Mouse (Mus musculus) MEL (cell line): ENCODE data around the gene 4930579G24Rik. TPM values are rescaled to one million over a fixed set of nuclear protein-coding genes. Genes with fewer than 3 reads are reported as not detected.
A peak's percentile ranks its signal among the peaks of the same experiment; 100 is the strongest.

Source experiments
- DNase-seq: peaks from one replicate; pipeline ENCODE4 v3.0.0; 2011; ENCODE audit warnings: low read depth, low spot score
- H3K27ac ChIP-seq: 2 replicates; pipeline ENCODE4 v1.5.1; 2012; ENCODE audit warnings: low read depth, mild to moderate bottlenecking, control low read depth, low read length, moderate library complexity; ENCODE audit not compliant: control insufficient read depth
- H3K27me3 ChIP-seq, 2 experiments: fragments of 150-350 bp in 1 of 2; sonication (generic) in 1 of 2; 2 replicates each; pipeline ENCODE4 v1.6.1; 2012; ENCODE audit warnings: low read length in 2 of 2, mild to moderate bottlenecking in 2 of 2, improper control_type of control experiment in 1 of 2, moderate library complexity in 1 of 2; ENCODE audit not compliant: insufficient read depth in 2 of 2, control insufficient read depth in 1 of 2
- H3K36me3 ChIP-seq, 2 experiments: 2 replicates each; pipeline ENCODE4 v1.6.1; 2012 to 2014; ENCODE audit warnings: low read length in 2 of 2, improper control_type of control experiment in 1 of 2, inconsistent platforms in 1 of 2, mild to moderate bottlenecking in 1 of 2; ENCODE audit not compliant: insufficient read depth in 2 of 2, control insufficient read depth in 1 of 2
- H3K4me1 ChIP-seq, 2 experiments: fragments of 150-350 bp in 1 of 2; sonication (generic) in 1 of 2; 2 replicates each; pipeline ENCODE4 v1.6.1; 2012; ENCODE audit warnings: low read length in 2 of 2, improper control_type of control experiment in 1 of 2, mild to moderate bottlenecking in 1 of 2; ENCODE audit not compliant: insufficient read depth in 2 of 2, control insufficient read depth in 1 of 2
- H3K4me3 ChIP-seq, 2 experiments: fragments of 150-350 bp in 1 of 2; sonication (generic) in 1 of 2; 2 replicates each; pipeline ENCODE4 v1.5.1; 2012; ENCODE audit warnings: low read depth in 2 of 2, low read length in 2 of 2, mild to moderate bottlenecking in 2 of 2, moderate library complexity in 2 of 2, control low read depth in 1 of 2, improper control_type of control experiment in 1 of 2; ENCODE audit not compliant: control insufficient read depth in 1 of 2, insufficient read depth in 1 of 2
- H3K79me2 ChIP-seq: 2 replicates; pipeline ENCODE4 v1.6.1; 2012; ENCODE audit warnings: mild to moderate bottlenecking, low read length, moderate library complexity; ENCODE audit not compliant: control insufficient read depth, poor library complexity, insufficient read depth
- H3K9ac ChIP-seq: 2 replicates; pipeline ENCODE4 v1.6.1; 2012; ENCODE audit warnings: low read depth, mild to moderate bottlenecking, control low read depth, low read length, moderate library complexity; ENCODE audit not compliant: control insufficient read depth, poor library complexity, severe bottlenecking
- H3K9me3 ChIP-seq: fragments of 150-350 bp; sonication (generic); replicated peaks from 2 replicates; pipeline ENCODE4 v1.6.1; 2012; ENCODE audit warnings: mild to moderate bottlenecking, low read length, improper control_type of control experiment, moderate library complexity; ENCODE audit not compliant: insufficient read depth
- CTCF ChIP-seq, 3 experiments: IDR thresholded peaks in 2 of 3; conservative IDR thresholded peaks in 1 of 3; 2 replicates each; pipeline ENCODE4 v1.5.1; 2011 to 2012; ENCODE audit warnings: low read length in 3 of 3, low read depth in 2 of 3, mild to moderate bottlenecking in 2 of 3, improper control_type of control experiment in 1 of 3, inconsistent platforms in 1 of 3, mixed read lengths in 1 of 3, moderate library complexity in 1 of 3; ENCODE audit not compliant: control insufficient read depth in 1 of 3, insufficient read depth in 1 of 3, poor library complexity in 1 of 3, severe bottlenecking in 1 of 3
- ELF1 ChIP-seq: IDR thresholded peaks from 2 replicates; pipeline ENCODE4 v1.6.1; 2014; ENCODE audit warnings: low read depth, mild to moderate bottlenecking, inconsistent platforms, low read length, improper control_type of control experiment, moderate library complexity
- EP300 ChIP-seq, 2 experiments: IDR thresholded peaks; 2 replicates each; pipeline ENCODE4 v1.6.1; 2011; ENCODE audit warnings: improper control_type of control experiment in 2 of 2, low read length in 2 of 2, low read depth in 1 of 2, mild to moderate bottlenecking in 1 of 2
- JUND ChIP-seq: IDR thresholded peaks from 2 replicates; pipeline ENCODE4 v1.6.1; 2011; ENCODE audit warnings: low read depth, mild to moderate bottlenecking, improper control_type of control experiment, low read length
- MAFK ChIP-seq: IDR thresholded peaks from 2 replicates; pipeline ENCODE4 v1.6.1; 2011; ENCODE audit warnings: low read depth, mild to moderate bottlenecking, low read length, improper control_type of control experiment, borderline replicate concordance
- MXI1 ChIP-seq: IDR thresholded peaks from 2 replicates; pipeline ENCODE4 v1.6.1; 2011; ENCODE audit warnings: mild to moderate bottlenecking, low read depth, low read length, improper control_type of control experiment
- RAD21 ChIP-seq: IDR thresholded peaks from 2 replicates; pipeline ENCODE4 v1.6.1; 2011; ENCODE audit warnings: mild to moderate bottlenecking, low read depth, low read length, improper control_type of control experiment
- RCOR1 ChIP-seq: IDR thresholded peaks from 2 replicates; pipeline ENCODE4 v1.6.1; 2012; ENCODE audit warnings: low read depth, mild to moderate bottlenecking, inconsistent platforms, low read length, improper control_type of control experiment
- SMC3 ChIP-seq: IDR thresholded peaks from 2 replicates; pipeline ENCODE4 v1.6.1; 2011; ENCODE audit warnings: low read depth, low read length, improper control_type of control experiment
- USF1 ChIP-seq: IDR thresholded peaks from 2 replicates; pipeline ENCODE4 v1.6.1; 2014; ENCODE audit warnings: low read depth, mild to moderate bottlenecking, inconsistent platforms, low read length, improper control_type of control experiment, moderate library complexity
- USF2 ChIP-seq, 2 experiments: IDR thresholded peaks; 2 replicates each; pipeline ENCODE4 v1.6.1; 2011 to 2012; ENCODE audit warnings: improper control_type of control experiment in 2 of 2, low read length in 2 of 2, borderline replicate concordance in 1 of 2, inconsistent platforms in 1 of 2, low read depth in 1 of 2, mild to moderate bottlenecking in 1 of 2; ENCODE audit not compliant: insufficient read depth in 1 of 2
- ZC3H11A ChIP-seq: IDR thresholded peaks from 2 replicates; pipeline ENCODE4 v1.6.1; 2012; ENCODE audit warnings: low read depth, mild to moderate bottlenecking, inconsistent platforms, low read length, improper control_type of control experiment
- ZKSCAN1 ChIP-seq: IDR thresholded peaks from 2 replicates; pipeline ENCODE4 v1.6.1; 2012; ENCODE audit warnings: low read depth, mild to moderate bottlenecking, inconsistent platforms, low read length, improper control_type of control experiment, moderate library complexity
- ZMIZ1 ChIP-seq: IDR thresholded peaks from 2 replicates; pipeline ENCODE4 v1.6.1; 2012; ENCODE audit warnings: low read depth, mild to moderate bottlenecking, inconsistent platforms, low read length, improper control_type of control experiment, moderate library complexity
- ZNF384 ChIP-seq: IDR thresholded peaks from 2 replicates; pipeline ENCODE4 v1.6.1; 2012; ENCODE audit warnings: low read depth, mild to moderate bottlenecking, inconsistent platforms, low read length, improper control_type of control experiment
- polyA plus RNA-seq, 2 experiments: library from polyadenylated mRNA; stranded (reverse) in 1 of 2; unstranded in 1 of 2; fragments of >175 nt in 1 of 2; fragments of >200 nt in 1 of 2; gene quantifications; 2 replicates each; pipeline versions ENCODE4 v1.2.1 to v1.2.4; 2012; ENCODE audit warnings: low replicate concordance in 2 of 2, low read depth in 1 of 2; ENCODE audit not compliant: insufficient read length in 2 of 2, insufficient read depth in 1 of 2, missing spikeins in 1 of 2
- total RNA-seq: library from RNA; depleted of rRNA; stranded (reverse); fragments of 300-350 nt; gene quantifications from 2 replicates; pipeline ENCODE4 v1.2.3, GENCODE M21; 2012

The 4930579G24Rik gene
- total and polyA plus RNA-seq, 3 experiments, result 8.5 to 10.7 TPM; not detected in 1

DNA sequence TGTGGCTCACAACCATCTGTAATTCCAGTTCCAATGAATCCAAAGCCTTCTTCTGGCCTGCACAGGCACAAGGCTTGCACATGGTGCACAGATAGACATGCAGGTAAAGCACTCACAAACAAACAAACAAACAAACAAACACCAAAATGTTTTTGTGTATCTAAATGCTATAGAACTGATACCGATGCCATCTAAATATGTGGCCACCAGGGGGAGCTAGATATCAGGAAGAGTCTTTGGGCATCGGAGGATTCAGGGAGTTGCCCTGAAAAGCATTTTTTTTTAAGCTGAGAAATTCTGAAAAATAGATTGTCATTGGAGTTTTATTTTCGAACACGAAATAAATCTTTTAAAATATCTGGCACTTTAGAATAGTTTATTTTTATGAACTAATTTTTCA is 44.2 kb downstream of the 4930579G24Rik start:
- no peaks in the 10 kb centered on the region for H3K9me3 ChIP-seq
- H3K4me3 ChIP-seq, result no peak overlapping the region
- no peaks in the 10 kb centered on the region for H3K36me3 ChIP-seq
- peak; percentile 66 for DNase-seq
- H3K9ac ChIP-seq, result no peak overlapping the region
- no peaks in the 10 kb centered on the region for H3K4me1 ChIP-seq
- no peaks in the 10 kb centered on the region; a peak in 1 of 4 replicates for H3K27me3 ChIP-seq
- TF ChIP-seq RCOR1, result no peak
- peak; percentile 43 to 71 (median 59) for TF ChIP-seq CTCF (IDR thresholded peaks at IDR 0.05 in 2 of 3, conservative IDR thresholded peaks at IDR 0.05 in 1 of 3; ENCODE audit: control insufficient read depth in 1 of 3, insufficient read depth in 1 of 3, low read depth in 2 of 3, low read length in 3 of 3, poor library complexity in 1 of 3, severe bottlenecking in 1 of 3)
- TF ChIP-seq MAFK, result no peak
- no peak for TF ChIP-seq USF2 (IDR thresholded peaks at IDR 0.05; ENCODE audit: borderline replicate concordance in 1 of 2, insufficient read depth in 1 of 2, low read depth in 1 of 2, low read length in 2 of 2)
- no peak for TF ChIP-seq MXI1
- TF ChIP-seq ZNF384, result peak; percentile 85
- TF ChIP-seq SMC3, result peak; percentile 78
- no peak for TF ChIP-seq ZMIZ1
- TF ChIP-seq ZC3H11A, result peak; percentile 40
- TF ChIP-seq ELF1, result no peak
- TF ChIP-seq ZKSCAN1, result no peak
- peak; percentile 62 for TF ChIP-seq RAD21
- no peak overlapping the region for H3K27ac ChIP-seq
- no peaks in the 10 kb centered on the region for H3K79me2 ChIP-seq

DNA sequence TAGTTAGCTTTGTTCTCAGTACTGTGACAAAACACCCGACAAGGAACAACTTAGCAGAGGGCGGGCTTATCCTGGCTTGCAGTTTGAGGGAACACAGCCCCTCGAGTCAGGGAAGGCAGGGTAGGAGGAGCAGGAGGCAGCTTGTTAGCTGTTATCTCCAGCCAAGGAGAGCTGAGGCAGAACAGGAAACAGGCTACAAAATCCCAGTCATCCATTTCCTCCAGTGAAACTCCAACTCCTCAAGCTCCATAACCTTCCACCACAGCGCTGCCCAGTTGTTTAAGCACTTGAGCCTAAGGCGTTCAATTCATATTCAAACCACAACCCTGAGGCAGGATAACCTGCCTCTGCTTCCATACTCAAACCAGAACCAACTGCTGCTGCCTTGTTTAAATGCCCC is 45.8 kb downstream of the 4930579G24Rik start:
- Histone ChIP-seq H3K4me1 (no peaks in the 10 kb centered on the region), H3K9me3 (no peaks in the 10 kb centered on the region), H3K36me3 (no peaks in the 10 kb centered on the region), H3K27me3 (no peaks in the 10 kb centered on the region; a peak in 1 of 4 replicates), H3K79me2 (no peaks in the 10 kb centered on the region), H3K4me3 (no peak overlapping the region)
- DNase-seq, result no peak
- TF ChIP-seq USF2 (IDR thresholded peaks at IDR 0.05; ENCODE audit: borderline replicate concordance in 1 of 2, insufficient read depth in 1 of 2, low read depth in 1 of 2, low read length in 2 of 2) (no peak), MAFK (no peak), USF1 (no peak), CTCF (IDR thresholded peaks at IDR 0.05 in 2 of 3, conservative IDR thresholded peaks at IDR 0.05 in 1 of 3; ENCODE audit: control insufficient read depth in 1 of 3, insufficient read depth in 1 of 3, low read depth in 2 of 3, low read length in 3 of 3, poor library complexity in 1 of 3, severe bottlenecking in 1 of 3) (peak in 1 of 3 experiments; percentile 14; a peak in 1 of 6 replicates), EP300 (IDR thresholded peaks at IDR 0.05; ENCODE audit: low read depth in 1 of 2, low read length in 2 of 2) (no peak), JUND (no peak)
- TF ChIP-seq, all 39 proteins: peak for 1
- Histone ChIP-seq H3K27ac (no peak overlapping the region), H3K9ac (no peak overlapping the region)
